Mouse (Mus musculus) liver, postnatal 0 days (tissue): Measurements from ENCODE around the gene Wdr6.

Source experiments
- CTCF ChIP-seq: sonication (generic); IDR thresholded peaks from 2 replicates; pipeline ENCODE4 v1.5.1; 2016; ENCODE audit warnings: antibody characterized with exemption, low read depth
- EP300 ChIP-seq: IDR thresholded peaks from 2 replicates; pipeline ENCODE4 v1.6.1; 2016; ENCODE audit warnings: antibody characterized with exemption, low read depth, mild to moderate bottlenecking

DNA sequence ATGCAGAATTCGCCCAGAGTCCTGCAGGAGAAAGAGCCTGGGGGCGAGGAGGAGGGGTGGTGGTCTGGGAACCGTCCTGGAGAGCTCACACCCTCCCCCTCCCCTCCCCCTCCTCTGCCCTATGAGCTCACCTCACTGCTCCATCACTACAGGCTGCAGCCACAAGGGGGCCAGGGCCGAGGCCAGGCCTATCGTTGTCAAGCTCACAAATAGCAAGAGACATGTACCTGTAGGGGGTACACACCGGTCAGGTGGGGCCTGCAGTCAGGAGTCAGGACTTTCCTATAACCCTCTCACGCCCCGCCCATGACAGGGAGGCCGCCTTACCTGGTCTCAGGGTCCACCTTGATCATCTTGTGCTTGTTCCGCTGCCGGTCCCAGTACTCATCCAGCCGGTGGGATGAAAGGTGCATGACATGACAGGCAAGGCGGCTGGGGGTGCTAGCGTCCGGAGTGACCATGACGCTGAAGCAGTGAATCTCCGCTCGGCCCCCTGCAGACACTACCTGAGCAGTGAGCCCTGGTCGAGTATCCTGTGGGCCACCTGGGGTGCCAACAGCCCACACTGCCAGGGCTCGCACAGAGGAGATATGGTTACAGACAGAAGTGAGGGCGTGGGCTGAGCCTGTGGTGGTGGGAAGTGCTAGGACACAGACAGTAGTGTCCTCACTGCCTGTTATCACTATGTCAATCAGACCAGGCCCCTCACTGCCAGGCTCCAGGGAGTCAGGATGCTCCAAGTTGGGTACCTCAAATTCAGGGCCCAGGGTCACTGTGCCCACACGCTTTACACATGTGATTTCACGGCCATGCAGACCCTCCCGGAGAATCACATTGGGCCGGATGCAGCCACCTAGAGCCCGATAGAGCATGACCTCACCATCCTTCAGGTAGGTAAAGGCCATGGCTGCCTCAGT is 4.5 kb downstream of the Wdr6 start:
- peak; percentile 74 for TF ChIP-seq CTCF
- no peak for TF ChIP-seq EP300
